Mouse (Mus musculus): ENCODE data around the gene Prkag1.
"Not testable (repeated sequence)": the region's sequence is repeated elsewhere in the genome, so short reads cannot be mapped to it uniquely, and the experiment has no call there.

Gene Prkag1

DNA sequence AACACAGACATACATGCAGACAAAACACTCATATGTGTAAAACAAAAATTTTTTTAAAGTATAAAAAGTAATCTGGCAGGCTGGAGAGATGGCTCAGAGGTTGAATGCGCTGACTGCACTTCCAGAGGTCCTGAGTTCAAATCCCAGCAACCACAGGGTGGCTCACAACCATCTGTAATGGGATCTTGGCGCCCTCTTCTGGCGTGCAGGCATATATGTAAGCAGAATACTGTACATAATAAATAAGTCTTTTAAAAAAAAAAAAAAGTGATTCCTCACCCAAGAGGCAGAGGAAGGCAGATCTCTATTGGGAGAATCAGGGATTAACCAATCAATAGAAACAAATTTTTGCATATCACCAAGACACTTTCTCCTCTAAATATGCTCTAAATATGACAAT is 7.9 kb downstream of the Prkag1 start:
- DNase-seq (ENCODE audit: low spot score) = no peak

DNA sequence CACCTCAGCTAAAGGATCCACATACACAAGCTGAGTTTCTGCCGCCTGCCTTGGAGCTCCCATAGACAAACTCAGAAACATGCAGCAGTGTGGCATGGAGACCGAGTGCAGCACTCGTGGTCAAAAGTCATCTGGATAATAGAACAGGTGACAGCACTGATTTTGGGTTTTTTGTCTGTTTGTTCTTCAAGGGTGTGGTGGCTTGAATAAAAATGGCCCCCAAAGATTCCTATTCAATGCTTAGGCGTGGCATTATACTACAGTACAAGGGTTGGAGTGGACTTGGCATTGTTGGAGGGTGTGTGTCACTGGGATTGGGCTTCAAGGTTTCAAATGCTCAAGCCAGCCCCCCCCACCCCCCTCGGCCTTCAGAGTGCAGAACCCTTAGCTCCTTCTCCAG is 9.2 kb downstream of the Prkag1 start:
- DNase-seq (ENCODE audit: low spot score) = no peak

DNA sequence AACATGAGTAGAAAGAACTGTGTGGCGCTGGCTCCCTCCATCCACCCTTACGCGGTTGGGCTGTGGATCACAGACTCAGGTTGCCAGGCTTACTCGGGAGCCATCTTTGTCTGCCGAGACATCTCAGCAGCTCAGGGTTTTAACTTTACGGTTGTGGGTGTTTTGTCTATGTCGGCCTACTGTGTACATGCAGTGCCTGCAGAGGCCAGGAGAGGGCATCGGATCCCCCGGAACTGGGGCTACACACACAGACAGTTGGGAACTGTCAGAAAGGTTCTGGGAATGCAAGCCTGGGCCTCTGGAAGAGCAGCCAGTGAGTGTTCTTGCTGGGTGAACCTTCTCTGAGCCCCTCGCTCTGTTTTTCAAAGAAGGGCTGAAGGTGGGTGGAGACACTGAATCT is 9.9 kb downstream of the Prkag1 start:
- no peak for DNase-seq (ENCODE audit: low spot score)

DNA sequence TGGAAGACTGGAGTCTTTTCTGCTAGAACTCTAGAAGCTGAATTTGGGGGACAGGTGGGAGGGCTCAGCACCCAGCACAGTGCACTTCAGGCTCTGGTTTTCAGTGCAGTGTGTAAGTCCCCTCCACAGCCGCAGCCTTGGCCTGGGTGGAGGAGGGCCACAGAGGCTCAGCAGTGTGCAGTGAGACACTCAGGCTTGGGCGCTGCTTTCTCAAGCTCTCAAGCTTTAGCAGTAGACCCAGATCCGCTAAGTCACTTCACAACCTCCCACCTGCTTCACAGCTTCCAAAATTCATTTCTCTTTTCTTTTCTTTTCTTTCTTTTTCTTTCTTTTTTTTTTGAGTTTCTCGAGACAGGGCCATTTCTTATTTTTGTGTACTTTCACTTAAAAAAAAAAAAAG is 10.4 kb downstream of the Prkag1 start:
- no peak for DNase-seq (ENCODE audit: low spot score)

DNA sequence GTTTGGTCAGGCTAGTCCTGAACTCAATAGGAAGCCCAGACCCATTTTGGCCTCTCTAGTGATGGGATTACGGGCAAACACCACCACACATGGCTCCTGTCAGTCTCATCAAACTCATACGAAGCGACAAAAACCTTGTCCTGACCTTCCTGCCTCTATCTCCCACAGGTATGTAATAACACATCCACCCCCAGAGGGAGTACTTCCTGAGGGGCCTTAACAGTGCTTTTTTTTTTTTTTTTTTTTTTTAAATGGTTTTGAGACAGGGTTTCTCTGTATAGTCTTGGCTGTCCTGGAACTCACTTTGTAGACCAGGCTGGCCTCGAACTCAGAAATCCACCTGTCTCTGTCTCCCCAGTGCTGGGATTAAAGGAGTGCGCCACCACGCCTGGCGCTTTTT is 13.2 kb downstream of the Prkag1 start:
- no peak for DNase-seq (ENCODE audit: low spot score)

DNA sequence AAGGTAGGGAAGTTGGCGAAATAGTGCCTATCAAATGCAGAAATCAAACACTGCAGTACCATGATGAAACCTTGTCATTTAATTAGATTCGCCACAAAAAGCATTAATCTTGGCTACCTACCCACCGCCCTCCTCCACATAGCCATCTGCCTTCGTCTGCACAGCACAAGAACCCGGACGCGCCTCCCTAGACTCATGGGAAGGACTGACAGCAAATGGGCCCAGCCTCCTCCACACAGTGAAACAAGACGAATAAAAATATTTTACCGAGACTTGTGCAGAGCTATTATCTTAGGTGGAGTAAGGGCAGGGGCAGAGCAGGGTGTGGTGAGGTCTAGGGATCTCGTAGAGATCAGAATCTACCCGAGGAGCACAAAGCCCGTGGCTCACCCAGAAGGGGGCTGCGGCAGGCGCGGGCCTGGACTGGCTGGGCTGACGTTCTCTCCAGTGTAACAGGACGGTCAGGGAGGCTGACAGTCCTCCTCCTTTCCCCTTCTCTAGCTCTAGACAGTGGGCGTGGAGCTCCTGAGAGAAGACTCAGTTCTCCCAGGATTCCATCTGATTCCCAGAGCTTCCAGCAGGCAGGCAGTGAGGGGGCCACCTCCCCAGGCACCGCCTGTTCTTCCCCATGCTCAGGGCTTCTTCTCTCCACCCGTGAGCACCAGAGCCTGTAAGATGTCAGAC is 18.4 kb downstream of the Prkag1 start:
- DNase-seq (ENCODE audit: low spot score) = no peak

DNA sequence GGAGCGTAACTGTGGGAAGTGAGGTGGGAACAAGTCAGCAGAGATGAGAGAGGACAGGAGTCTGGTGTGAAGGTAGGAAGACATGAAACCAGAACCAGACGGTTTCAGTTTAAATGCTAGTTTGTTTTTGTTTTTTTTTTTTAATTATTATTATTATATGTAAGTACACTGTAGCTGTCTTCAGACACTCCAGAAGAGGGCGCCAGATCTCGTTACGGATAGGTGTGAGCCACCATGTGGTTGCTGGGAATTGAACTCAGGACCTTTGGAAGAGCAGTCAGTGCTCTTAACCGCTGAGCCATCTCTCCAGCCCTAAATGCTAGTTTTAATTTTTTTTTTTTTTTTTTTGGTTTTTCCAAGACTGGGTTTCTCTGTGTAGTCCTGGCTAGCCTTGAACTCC is 21.1 kb downstream of the Prkag1 start:
- DNase-seq (ENCODE audit: low spot score) = not testable (repeated sequence)

DNA sequence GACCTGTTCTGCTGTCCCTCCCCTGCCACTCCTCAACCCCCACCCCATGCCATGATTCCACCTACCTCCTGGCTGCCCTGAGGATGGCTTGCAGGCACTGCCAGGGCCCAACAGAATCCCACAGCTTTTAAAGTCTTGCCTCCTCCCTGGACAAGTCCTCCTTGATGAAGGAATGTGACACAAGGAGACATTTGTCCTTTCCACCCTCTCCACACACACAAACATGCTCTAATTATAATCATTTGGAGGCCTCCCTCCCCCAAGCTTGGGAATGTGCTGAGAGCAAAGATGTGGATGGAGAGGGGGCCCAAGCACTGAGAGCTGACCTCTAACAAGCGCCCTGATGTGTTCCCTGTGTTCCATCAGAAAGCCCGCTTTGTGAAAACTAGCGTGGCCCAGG is 21.9 kb downstream of the Prkag1 start, which contains the start of gene Ddn:
Gene Ddn (minus strand): TSS at position 101 of the 400 bp plus-strand sequence.
- no peak for DNase-seq (ENCODE audit: low spot score)

DNA sequence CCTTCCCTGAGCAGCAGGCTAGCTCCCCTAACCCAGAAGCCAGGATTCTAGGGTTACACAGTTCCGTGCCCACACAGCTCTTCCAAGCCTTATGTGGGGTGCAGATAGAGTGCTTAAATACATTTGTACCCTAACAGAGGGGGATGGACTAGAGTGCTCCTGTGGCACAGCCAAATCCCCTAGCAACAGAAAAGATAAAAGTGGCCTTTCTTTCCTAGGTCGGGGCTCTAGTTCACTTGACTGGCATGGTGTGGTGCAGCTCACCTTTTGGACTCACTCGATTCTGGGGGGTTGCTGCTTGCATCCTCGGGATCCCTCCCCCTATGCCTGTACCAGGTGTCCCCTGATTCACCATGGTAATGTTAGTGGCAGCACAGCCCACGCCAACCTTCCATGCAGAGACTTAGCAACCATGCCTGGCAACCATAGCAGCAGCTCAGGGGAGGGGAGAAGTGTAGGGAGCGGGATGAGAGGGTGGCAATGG is 22.6 kb downstream of the Prkag1 start:
- DNase-seq (ENCODE audit: low spot score) = no peak

DNA sequence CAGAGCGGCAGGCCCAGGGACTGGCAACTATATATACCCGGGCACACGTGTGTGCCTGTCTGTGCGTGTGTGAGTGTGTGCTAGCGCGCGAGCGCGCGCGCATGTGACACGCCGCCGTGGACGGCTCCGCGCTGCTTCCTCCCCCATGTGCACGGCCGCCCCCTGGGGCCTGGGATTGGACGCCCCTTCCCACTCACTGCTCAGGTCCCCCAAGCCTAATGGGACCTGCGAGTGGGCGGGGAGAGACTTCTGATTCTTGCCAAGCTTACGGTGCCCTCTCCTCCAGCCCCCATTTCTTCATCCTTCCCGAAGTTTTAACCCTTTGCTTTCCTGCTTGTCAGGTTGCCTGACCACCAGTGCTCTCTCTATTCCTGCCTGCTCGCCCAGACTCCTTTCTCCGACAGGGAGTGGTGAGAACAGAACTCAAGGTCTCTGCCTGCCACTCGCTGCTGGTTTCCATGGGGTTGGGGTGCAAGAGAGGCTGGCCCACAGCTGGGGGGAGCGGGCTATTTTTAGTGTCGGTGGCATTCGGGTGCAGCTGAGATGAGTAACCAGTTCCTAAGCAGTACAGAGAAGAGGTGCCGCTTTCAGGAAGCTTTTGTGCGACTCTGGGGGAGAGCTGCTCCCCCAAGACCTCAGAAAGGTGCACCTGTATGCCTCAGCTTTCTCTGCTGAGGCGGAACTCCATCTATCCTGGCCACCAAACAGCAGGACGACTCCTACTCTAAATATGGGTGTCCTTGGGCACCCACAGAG is 23.2 kb downstream of the Prkag1 start:
- no peak for DNase-seq (ENCODE audit: low spot score)

DNA sequence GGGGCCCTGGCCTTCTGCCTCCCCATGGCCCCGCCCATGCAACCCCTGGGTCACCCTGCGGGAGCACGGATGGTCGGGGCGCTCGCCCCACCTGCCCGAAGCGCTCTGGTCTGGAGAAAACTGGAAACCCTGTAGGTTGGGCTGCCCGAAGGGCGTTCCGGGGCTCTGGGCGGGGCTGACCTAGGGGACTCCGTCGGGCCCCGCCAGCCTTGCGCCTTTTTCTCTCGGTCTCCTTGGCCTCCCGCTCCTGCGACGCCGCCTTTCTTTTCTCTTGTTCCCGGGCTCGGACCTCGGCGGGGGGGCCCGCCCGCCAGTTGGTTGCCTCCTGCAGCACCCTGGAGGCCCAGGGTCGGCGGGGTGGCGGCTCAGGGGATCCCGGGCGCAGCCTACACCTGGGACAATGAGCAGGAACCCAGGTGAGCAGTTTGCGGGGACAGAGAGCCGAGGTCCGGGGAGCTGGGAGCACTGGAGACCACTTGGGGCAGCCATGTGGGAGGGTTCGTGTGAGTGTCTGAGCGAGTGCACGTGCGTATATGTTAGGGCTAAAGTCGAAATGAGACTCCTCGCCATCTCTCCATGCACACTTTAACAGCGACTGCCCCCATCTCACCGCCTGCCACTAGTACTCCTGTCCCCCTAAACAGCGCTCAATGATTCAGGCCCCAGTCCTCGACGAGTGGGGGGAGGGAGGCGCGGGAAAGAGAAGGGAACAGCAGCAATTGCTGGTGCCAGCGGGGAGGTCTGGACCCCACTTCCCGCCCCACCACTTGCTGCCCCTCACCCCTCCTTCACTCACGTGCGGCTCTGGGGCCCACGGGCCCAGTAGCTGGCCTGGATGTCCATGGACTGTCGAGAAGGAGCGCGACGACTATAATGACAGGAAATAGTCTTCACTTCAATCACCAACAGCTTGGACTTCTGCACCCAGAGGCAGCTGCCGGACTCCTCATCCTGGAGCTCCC is 24.2 kb downstream of the Prkag1 start:
- DNase-seq (ENCODE audit: low spot score) = no peak

DNA sequence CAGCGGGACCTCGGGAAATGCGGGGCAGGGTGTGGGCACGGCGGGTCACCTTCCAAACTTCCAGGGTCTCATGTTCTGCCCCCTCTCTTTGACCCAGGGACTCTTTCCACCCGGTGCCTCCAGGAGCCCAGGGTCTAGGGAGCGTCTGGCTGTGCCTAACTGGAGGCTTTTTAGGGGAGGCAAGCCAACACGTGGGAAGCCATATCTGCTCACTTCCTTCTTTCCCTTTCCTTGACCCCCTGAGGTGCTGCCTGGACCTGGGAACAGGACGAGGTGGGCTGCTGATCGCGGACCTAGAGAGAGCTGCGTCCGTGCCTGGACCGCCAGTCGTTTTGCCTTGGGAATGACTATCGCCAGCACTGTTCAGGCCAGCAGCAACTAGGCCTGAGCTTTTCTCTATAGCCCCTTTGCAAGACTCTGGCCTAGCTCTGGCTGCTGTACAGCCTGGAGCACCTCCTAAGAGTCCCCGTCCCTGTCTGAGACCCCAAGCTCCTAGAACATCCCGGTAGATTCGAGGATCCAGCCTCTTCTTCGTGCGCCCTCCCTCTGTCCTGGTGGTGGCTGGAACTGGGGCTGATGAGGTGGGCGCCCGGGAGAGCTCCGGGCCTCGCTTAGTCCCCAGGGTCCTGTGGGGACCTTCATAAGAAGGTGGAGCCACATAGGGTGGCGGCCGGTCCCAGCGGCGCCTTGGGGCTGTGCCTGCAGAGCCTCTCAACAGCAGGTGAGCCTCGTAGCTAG is 25.1 kb downstream of the Prkag1 start:
- DNase-seq (ENCODE audit: low spot score) = no peak

DNA sequence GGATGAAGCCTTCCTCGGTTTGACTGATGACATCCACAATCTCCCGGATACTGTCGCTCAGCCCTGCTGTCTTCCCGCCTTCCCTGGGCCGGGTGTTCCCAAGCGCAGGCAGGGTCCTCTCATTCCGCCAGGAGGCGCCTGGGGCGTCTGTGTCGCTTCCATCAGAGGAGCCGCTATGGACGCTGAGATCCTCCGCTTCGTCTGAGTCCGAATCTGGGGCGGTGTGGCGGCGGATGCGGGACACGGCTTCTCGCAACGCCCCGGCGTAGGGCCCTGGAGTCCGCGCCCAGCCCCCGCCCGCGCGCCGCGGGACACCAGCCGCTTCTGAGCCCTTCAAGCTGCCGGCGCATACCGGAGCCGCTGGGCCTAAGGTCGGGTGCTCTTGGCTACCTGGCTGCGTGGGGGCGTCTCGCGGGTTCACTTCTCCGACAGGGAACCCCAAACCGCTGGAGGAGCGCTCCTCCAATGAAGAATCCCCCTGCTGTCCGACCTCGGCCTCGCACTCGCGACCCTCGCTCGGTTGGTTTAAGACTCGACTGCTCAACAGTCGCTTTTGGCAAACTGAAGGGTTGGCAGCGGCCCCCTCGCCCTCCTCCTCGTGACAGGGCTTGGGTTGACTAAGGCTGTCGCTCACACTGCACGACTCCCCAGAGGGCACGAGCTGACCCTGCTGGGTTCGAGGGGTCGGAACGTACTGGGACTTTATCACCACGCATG is 25.8 kb downstream of the Prkag1 start:
- peak; percentile 63 for DNase-seq (ENCODE audit: low spot score)

DNA sequence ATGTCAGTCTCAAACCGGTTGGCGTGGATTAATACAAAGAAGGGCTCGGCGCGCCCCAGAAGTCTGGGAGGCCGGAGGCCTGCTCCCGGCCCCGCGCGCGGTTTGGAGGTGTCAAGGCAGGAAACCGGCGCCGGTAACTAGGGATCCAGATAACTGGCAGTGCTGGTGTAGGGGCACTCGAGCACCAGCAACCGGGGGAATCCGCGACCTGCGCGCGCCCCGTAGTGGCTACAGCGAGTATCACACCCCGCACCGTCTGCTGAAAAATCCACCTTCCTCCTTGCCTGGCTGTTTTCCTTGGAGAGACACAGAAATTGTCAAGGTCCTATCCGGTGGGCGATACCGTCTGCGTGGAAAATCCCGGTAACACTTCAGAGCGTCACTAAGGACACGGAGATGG is 27.3 kb downstream of the Prkag1 start:
- DNase-seq (ENCODE audit: low spot score) = peak; percentile 84

DNA sequence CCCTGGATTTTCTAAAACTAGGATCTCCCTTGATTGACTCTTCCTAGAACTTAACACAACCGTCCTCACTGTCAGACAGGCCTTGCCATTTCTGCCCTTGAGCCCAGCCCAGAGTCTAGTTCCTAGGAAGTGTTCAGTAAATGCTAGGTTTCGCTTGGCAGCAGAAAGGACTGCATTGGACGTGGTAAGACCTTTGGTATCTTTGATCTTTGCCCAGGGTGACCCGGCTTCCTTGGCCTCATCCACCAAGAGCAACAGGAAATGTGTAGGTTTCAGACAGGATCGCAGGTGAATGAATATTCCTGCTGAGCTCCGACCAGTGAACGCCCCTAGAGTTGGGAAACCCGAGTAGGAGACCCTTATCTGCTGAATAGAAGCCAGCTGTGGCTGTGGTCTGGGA is 28.4 kb downstream of the Prkag1 start:
- no peak for DNase-seq (ENCODE audit: low spot score)

DNA sequence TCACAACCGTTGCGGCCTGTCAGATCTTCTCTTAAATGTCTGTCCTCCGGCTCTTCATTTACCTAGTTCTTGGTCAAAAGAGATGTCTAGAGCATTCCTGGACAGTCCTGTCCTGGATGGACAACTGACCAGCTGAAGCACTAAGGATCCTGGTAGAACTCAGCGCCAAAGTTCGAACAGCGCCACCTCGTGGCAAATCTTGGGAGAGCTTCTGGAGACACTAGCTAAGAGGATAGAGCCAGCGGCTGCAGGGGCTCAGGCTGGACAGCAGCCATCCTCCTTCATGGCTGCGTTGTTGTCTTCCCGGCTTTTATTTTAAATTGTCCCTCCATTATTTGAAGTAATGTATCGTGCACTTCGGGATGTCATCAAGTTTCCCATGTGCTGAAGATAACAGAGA is 31.9 kb downstream of the Prkag1 start:
- DNase-seq (ENCODE audit: low spot score) = peak; percentile 86

DNA sequence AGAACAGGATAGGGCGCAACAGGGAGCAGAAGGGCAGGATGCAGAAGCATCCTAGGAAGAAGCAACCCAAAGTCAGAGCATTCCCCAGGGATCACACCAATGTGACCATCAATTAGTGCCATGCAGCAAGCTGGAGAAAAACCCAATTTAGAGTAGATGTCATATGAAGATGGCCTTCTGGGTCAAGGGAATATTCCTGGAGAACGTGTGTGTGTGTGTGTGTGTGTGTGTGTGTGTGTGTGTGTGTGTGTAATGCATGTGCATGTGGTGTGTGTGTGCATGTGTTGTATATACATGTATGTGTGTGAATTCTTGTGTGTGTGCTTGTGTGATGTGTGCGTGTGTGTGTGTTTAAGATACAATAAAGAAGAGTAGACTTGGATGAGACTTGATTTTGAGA is 32.4 kb downstream of the Prkag1 start:
- DNase-seq (ENCODE audit: low spot score) = no peak

DNA sequence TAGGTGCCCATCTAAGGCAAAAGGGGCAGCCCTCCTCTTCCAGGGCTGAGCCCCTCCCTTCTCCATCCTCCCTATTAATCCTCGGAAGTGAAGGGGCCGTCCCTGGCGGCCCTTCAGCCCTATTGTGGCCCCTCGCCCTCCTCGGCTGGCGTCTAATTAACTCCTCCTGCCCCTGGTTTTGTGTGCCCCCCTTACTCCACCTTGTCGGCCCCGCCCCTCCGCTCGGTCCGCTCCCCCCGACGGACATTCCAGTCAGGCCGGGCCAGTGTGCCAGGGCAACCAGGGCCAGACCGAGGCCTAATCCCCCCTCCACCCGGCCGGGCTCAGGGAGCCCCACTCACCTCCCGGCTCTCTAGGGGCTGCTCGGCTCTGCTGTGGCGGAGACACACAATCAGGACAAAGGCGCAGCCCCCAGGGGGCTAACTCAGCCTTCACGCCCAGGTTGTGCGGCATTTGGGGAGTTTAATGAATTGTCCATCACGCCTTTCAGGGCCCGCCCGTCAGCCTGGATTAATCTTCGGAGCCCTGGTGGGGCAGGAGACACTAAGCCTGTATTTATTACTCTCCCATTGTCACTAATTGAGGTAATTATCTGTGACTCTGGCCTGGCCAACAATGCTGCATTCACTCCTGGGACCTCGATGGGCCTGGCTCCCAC is 33.4 kb downstream of the Prkag1 start:
- no peak for DNase-seq (ENCODE audit: low spot score)

DNA sequence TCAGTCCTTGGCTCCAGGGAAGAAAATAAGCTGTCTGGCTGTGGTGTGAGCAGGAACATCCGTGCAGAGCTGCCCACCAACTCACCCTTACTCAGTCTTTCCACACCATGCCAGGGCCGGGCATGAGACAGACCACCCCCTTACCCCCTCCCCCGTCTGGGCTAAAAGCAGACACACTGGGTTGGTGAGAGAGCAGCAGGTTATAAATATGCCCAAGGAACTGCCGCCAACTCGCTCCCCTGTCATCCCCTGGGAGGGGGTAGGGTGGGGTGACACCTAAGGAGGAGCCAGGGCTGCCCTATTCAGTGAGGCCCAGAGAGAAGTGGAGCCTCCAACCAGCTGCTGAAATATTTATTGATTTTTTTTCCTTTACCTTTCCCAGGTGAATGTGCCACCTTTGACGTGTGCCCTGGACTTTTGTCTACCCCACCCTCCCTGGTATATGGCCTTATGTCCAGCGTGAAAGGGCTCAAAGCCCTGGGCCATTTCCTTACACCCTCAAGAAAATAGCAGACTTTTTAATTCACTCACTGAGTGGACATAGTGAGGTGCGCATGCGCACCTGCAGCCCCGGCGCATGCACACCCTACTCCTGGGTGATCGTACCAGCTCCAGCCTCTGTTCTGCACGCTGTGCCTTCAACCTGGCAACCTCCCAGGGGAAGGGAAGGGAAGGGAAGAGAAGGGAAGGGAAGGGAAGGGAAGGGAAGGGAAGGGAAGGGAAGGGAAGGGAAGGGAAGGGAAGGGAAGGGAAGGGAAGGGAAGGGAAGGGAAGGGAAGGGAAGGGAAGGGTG is 34.3 kb downstream of the Prkag1 start:
- no peak for DNase-seq (ENCODE audit: low spot score)

All from urinary bladder, postnatal 25 days (tissue).